Mouse (Mus musculus) right cerebral cortex, postnatal 25 days (tissue): ENCODE results near the gene Cfd.
A peak's percentile ranks its signal among the peaks of the same experiment; 100 is the strongest.

ENCODE experiments used
- DNase-seq: peaks from one replicate; pipeline ENCODE4 v3.0.0; 2022

Gene Cfd

DNA sequence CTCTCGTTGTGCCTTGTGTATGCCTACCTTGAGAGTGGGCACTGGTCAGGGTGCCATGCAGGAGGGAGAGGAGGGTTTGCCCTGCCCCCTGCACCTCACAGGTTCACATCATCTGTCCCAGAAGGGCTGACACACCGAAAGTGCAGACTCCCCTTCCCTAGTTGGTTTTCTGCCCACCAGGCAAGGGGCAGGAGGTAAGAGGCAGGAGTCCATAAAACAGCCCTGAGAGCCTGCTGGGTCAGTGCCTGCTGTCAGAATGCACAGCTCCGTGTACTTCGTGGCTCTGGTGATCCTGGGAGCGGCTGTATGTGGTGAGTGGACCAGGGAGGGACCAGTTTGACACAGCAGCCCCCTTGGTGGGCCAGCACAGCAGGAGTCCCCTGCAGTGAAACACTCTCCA lies at the start of gene Cfd:
Gene Cfd, plus strand, starts transcription at position 184 of the 400 bp plus-strand sequence.
- no peak for DNase-seq

GRCm38 (mm10) chr10:79842322-79842721 lies 48.3 kb upstream of the Cfd start:
- no peak for DNase-seq

GRCm38 (mm10) chr10:79843476-79843875 lies 47.2 kb upstream of the Cfd start:
- DNase-seq, result no peak

DNA sequence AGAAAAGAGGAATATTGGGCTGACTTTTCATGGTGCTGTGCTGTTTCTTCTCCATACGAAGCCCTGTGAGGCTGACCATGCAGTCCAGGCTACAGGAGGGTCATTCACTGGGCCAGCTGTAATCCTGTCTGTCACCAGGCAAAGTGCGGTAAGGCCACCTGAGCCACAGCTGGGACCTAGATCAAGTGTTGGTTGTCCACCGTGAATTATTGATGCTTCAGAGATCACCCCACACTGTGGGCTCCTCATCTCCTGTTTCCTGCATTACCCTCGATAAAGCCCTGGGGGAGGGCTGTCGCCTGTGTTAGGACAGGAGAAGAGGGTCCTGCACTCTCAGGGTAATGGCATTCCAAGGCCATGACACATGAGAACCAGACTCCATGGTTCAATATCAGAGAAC lies 44.1 kb upstream of the Cfd start:
- DNase-seq, result no peak

GRCm38 (mm10) chr10:79849941-79850628 lies 40.6 kb upstream of the Cfd start:
- DNase-seq, result no peak

- DNase-seq, result no peak
These were observed 39.0 kb upstream of the Cfd start for GRCm38 (mm10) chr10:79851653-79852052.

DNA sequence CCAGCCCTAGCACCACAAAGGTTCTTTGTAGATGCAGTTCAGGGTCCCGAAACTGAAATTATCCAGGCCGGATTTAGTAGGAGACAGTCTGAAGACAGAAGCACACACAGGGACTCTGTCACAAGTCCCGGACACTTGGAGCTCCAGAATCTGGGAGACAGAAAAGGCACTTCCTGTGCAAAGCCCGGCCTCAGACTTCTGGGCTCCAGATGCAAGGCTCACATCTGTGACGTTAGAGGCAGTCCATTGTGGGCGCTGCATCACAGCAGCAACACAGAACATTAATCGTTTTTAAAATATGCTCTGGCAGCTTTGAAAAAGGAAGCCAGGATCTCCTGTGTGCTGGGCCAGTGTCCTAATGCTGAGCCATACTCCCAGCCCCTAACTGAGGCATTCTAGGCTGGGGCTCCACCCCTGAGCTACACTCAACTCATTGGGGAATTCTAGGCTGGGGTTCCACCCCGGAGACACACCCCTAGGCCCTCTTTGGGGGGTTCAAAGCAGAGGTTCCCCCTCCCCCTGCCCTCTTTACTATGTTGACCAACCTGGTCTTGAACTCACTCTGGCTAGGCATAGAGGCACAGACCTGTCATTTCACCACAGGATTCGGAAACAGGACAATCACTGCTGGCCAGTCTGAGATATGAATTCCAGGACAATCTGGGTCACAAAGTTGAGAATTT lies 38.4 kb upstream of the Cfd start:
- DNase-seq, result no peak

GRCm38 (mm10) chr10:79852827-79853226 lies 37.8 kb upstream of the Cfd start:
- DNase-seq, result no peak

DNA sequence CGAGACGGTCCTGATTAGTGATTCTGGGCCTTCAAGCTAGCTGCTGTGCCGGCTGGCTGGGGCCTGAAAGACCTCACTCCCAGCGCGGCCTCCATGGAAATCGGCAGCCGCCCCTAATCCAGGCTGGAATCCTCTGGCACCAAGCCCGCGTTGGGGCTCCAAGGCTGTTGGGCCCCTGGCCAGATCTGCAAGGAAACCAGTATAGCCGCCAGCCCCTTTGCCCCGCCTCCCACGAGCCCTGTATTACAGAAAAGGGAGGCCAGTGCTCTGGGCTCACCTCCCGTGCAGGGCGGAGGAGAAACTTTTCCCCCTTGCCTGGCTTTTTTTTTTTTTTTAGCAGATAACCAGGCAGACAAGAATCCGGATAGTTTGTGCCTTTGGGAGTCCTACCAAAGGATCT lies 37.3 kb upstream of the Cfd start:
- DNase-seq, result peak; percentile 80

- peak; percentile 99 for DNase-seq
These were observed 36.5 kb upstream of the Cfd start, which contains the start of gene Ptbp1 for GRCm38 (mm10) chr10:79853860-79854795. Gene Ptbp1, plus strand, starts transcription at chr10:79854427.

DNA sequence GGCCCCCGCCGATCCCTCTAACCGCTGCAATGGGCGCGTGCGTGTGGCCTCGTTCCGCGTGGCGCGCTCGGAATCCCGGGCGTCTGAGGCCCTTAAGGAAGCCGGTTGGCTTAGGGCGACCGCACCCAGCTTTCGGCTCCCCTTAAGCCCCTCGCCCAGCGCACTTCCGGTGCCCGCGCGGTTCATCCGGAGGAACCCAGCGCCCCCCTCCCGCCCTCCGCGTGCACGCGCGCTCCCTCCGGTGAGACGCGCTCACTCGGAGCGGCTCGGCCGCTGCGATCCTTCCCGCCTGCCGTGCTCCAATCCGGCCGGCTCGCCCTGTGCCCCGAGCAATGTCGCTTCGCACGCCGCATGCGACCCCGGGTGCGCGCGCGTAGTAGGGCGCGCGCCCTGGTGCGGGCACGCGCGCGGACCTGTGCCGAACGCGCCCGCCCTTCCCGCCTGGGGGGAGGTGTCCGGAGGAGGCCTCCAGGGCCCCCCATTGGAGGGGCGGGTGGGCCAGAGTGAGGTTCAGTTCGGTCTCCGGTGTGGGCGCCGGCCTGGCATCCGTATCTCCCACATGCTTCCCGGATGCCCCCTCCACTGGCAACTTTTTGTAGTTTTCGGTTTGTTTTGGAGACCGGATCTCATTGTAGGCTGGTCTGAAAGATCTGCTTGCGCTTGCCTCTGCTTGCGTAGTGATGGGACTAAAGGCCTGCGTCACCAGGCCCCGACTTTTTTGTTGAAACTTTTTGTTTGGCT lies 35.7 kb upstream of the Cfd start:
- peak; percentile 64 for DNase-seq

DNA sequence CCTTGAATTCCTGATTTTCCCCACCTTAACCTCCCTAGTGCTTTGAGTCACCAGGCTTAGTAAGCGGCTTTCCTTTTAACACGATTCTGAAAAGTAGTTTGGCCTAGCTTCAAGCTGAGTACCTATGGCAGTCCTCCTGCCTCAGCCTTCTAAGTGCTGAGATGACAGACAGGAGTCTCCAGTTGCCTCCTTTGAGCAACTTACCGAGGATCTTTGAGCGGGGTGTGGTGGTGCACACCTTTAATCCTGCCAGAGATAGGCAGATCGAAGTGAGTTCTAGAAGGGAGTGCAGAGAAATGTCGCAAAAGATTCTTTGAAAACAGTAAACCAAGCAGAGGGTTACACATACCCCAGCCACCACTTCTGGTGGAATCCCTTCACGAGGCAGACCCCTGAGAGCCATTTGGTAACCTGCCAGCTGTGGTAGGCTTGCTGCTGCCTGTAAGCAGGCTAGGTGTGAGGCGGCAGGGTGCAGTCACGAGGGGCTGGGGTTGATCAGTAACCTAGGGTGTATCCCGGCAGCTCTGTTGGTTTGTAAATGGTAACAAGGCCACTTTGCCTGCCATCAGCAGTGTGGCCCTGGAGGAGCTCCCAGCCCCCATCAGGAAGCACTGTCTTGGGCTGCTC lies 35.0 kb upstream of the Cfd start:
- no peak for DNase-seq

DNA sequence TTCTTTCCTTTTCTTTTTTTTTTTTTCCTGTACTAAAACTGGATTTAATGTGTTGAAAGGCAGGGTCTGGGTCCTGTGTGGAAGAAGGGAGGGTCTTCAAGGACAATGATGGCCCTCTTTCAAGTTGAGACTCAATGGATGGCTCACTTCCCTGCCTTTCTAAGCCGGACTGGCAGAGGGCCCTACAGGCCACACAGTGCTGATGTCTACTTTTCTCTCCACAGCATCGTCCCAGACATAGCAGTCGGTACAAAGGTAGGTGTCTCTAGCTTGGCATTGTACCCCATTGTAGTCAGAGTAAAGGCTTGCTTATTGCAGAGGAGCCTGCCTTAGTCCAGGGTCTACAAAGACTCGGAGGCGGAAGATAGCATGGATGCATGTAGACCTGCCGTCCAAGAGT lies 34.4 kb upstream of the Cfd start:
- DNase-seq, result no peak

GRCm38 (mm10) chr10:79856704-79857451 lies 33.8 kb upstream of the Cfd start:
- DNase-seq, result no peak

DNA sequence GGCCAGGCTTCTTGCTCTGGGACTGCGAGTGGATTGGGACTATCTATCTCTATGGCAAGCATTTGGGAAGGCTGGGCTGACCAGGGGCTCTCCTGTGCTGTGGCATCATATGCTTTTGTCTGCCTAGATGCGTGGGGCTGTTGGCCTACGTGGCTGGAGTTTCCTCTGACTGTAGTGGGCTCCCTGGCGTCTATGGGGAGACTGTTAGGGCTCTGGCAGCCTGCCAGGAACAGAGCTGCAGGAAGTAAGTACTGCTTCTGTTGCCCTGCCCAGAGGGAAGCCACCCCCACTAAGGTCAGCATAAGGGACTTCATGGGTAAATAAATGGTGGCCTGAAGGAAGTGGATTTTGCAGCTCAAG lies 33.2 kb upstream of the Cfd start:
- DNase-seq, result no peak

DNA sequence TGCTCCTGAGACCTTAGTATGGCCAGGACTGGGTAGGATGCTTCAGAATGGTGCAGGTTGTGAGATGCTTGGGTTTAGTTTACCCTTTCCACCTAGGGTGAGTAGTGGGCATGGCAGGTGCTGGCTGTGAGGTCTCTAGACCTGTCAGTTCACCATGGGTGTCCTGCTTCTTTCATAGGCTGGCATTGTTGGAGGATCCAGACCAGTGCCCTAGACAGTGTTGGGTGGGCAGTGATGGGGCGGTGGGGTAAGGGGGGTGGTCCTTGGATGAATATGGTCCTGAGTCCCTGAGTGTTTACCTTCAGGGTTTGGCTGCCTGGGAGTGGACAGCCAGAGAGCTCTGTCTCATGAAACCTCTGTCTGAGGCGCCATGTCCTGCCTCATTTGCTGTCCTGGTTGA lies 32.8 kb upstream of the Cfd start:
- no peak for DNase-seq

DNA sequence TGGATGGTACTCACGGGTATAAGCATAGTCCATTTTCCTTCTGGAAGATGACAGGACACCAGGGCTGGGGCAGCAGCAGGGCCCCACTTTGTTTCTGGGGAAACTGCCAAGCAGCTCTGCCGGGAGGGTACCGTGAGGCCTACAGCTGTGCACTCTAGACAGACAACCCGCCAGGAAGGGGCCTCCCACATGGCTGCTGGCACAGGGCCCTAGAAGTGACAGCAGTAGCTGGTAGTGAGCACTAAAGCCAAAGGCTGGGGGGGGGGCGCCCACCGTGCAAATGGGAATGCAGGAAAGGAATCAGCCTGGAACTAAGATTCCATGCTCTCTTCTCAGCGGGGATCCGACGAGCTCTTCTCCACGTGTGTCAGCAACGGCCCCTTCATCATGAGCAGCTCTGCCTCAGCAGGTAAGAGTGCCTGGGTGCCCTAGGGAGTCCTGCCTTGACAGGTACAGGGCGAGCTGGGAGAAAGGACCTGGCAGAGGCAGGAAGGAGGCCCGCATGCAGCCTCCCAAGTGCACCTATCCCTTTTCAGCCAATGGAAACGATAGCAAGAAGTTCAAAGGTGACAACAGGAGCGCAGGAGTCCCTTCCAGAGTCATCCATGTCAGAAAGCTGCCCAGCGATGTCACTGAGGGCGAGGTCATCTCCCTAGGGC lies 32.1 kb upstream of the Cfd start:
- DNase-seq, result peak; percentile 68

DNA sequence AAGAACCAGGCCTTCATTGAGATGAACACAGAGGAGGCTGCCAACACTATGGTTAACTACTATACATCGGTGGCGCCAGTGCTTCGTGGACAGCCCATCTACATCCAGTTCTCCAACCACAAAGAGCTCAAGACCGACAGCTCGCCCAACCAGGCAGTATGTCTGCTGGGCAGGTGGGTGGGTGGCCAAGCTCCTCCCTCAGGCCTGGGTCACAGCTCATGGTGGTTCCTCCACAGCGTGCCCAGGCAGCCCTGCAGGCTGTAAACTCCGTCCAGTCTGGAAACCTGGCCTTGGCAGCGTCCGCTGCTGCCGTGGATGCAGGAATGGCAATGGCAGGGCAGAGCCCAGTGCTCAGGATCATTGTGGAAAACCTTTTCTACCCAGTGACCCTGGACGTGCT lies 31.5 kb upstream of the Cfd start:
- DNase-seq, result no peak

DNA sequence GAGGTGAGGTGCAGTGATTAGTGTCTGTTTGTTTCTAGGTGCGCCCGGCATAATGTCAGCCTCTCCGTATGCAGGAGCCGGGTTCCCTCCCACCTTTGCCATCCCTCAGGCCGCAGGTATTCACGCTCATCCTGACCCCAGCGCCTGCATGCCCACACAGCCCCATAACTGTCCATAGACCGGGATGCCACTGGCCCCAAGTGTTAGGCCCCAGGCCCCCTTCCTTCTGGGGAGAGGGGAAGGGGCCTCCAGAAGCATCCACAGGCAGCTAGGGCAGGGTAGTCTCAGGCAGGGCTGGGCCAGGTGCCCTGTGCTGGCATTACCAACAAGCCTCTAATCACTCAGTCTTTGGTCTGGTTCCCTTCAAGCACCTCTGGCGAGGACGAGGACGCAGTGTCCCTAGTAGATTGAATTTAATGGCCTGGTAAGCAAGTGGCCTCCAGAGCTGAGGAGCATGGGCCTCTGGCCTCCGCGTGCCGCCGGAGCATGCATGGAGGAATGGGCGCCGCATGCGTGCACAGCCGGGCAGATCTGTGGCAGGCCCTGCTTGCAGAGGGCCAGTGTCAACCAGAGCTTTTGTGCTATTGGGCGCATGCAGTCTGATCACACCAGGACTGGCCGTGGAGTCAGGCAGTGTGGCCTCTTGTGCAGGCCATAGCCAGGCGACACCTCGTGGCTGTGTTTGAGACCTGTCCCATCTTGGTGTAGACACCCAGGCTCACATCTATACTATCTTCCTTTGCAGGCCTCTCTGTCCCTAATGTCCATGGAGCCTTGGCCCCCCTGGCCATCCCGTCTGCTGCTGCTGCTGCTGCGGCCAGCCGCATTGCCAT lies 30.4 kb upstream of the Cfd start:
- DNase-seq, result no peak
